Mouse (Mus musculus) T-helper 1 cell (primary cell): ENCODE measurements around the gene Pde6h.

Source experiments
- in situ Hi-C: fragments of 300-600 bp; cut with MboI, MseI; formaldehyde crosslinking; loops from one replicate; pipeline ENCODE4 v1.15.1; 2025; ENCODE audit warnings: high pct_unique_total_duplicates

Gene Pde6h

DNA sequence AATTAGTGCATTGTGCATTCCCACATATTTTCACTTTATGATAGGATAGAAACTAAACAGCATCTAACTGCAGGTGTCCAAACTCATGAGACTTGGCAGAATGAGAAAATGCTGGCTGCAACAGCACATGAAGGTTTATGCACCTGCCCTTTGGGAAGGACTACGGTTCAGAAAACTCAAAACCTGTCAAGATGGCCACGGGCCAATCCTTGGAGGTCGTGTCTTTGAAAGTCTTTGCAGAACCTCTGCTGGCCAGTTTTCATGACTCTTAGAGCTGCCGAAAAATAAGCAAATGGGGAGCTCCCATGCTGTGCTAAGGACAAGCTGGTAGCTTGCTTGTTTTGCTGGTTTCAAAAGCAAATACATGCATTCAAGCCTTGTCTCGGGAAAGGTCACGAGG lies 90.7 kb downstream of the Pde6h start:
- in situ Hi-C loops: loop anchor here (10.0 kb wide), 2 partner anchors 390 to 1290 kb away; no protein-coding TSS in a partner anchor

GRCm38 (mm10) chr6:137017216-137017973 lies 93.8 kb downstream of the Pde6h start:
- in situ Hi-C loops: loop anchor here (10.0 kb wide), 2 partner anchors 393 to 1293 kb away; no protein-coding TSS in a partner anchor
